Mouse (Mus musculus) neural tube, embryonic 13.5 days (tissue): ENCODE data around the gene Lrmda. TPM values are rescaled to one million over a fixed set of nuclear protein-coding genes. Genes with fewer than 3 reads are reported as not detected.

ENCODE experiments used
- ATAC-seq: fragments of 200-750 bp; cut with Nextera tagmentation; 2 replicates; pipeline ENCODE4 v1.8.0; 2017; ENCODE audit warnings: low read depth, mild to moderate bottlenecking, moderate TSS enrichment, moderate library complexity
- H3K27ac ChIP-seq: fragments of 300-500 bp; sonication (generic); replicated peaks from 2 replicates; pipeline ENCODE4 v1.5.1; 2015; ENCODE audit warnings: moderate library complexity, mild to moderate bottlenecking, inconsistent platforms
- H3K27me3 ChIP-seq: fragments of 300-500 bp; sonication (generic); 2 replicates; pipeline ENCODE4 v1.6.1; 2015; ENCODE audit warnings: mild to moderate bottlenecking, inconsistent platforms
- H3K36me3 ChIP-seq: fragments of 300-500 bp; sonication (generic); 2 replicates; pipeline ENCODE4 v1.6.1; 2015; ENCODE audit warnings: mild to moderate bottlenecking, inconsistent platforms
- H3K4me1 ChIP-seq: fragments of 300-500 bp; sonication (generic); replicated peaks from 2 replicates; pipeline ENCODE4 v1.6.1; 2015; ENCODE audit warnings: inconsistent platforms
- H3K4me2 ChIP-seq: fragments of 300-500 bp; sonication (generic); 2 replicates; pipeline ENCODE4 v1.6.1; 2015; ENCODE audit warnings: inconsistent platforms, mild to moderate bottlenecking, moderate library complexity
- H3K4me3 ChIP-seq: fragments of 300-500 bp; sonication (generic); 2 replicates; pipeline ENCODE4 v1.5.1; 2015; ENCODE audit warnings: mild to moderate bottlenecking, inconsistent platforms
- H3K9ac ChIP-seq: fragments of 300-500 bp; sonication (generic); 2 replicates; pipeline ENCODE4 v1.6.1; 2015; ENCODE audit warnings: moderate library complexity, mild to moderate bottlenecking, inconsistent platforms
- H3K9me3 ChIP-seq: fragments of 300-500 bp; sonication (generic); 2 replicates; pipeline ENCODE4 v1.6.1; 2016; ENCODE audit warnings: inconsistent platforms
- WGBS: fragments of 180-500 bp; shearing (Covaris S2); methylation state at CpG from one replicate; pipeline ENCODE4 v1.1.7; 2015; 5-methylcytosine and 5-hydroxymethylcytosine counted together
- polyA plus RNA-seq: library from polyadenylated mRNA; unstranded; fragments of >200 nt; fragmentation: Nextera tagmentation; extraction: Ambion mirVana; gene quantifications from 2 replicates; pipeline ENCODE4 v1.2.1, GENCODE M21; 2015

Lrmda gene
- polyA plus RNA-seq, 1 experiment from 2014 or later, result not detected

GRCm38 (mm10) chr14:22088604-22089003 is 69.1 kb downstream of the Lrmda start:
- 100% methylated on average over 2 of the region's 2 CpGs for WGBS
- Histone ChIP-seq H3K4me1 (peaks cover 44% of the 10 kb centered on the region), H3K27me3 (no peaks in the 10 kb centered on the region), H3K27ac (no peak overlapping the region), H3K9ac (no peak overlapping the region), H3K9me3 (0 out of 2 replicates have a peak, but pooled peaks cover 2% of the 10 kb centered on the region), H3K4me2 (no peak overlapping the region), H3K36me3 (no peaks in the 10 kb centered on the region), H3K4me3 (no peak overlapping the region)
- no peak for ATAC-seq

GRCm38 (mm10) chr14:22089331-22089730 is 69.8 kb downstream of the Lrmda start:
- Histone ChIP-seq H3K4me1 (peaks cover 45% of the 10 kb centered on the region), H3K9ac (no peak overlapping the region), H3K4me3 (no peak overlapping the region), H3K36me3 (no peaks in the 10 kb centered on the region), H3K27me3 (no peaks in the 10 kb centered on the region), H3K27ac (peak overlapping the region; percentile 14), H3K9me3 (0 out of 2 replicates have a peak, but pooled peaks cover 2% of the 10 kb centered on the region), H3K4me2 (no peak overlapping the region)
- peak; percentile 24; the same call in 1 of the 2 replicates for ATAC-seq
- WGBS, result 68% methylated on average over 7 of the region's 7 CpGs

- H3K4me2 ChIP-seq, result no peak overlapping the region
- no peak overlapping the region for H3K4me3 ChIP-seq
- H3K36me3 ChIP-seq, result no peaks in the 10 kb centered on the region
- H3K27ac ChIP-seq, result peak overlapping the region; percentile 14
- peaks cover 46% of the 10 kb centered on the region for H3K4me1 ChIP-seq
- ATAC-seq, result no peak
- WGBS, result 26% methylated on average over 8 of the region's 8 CpGs
- H3K9ac ChIP-seq, result no peak overlapping the region
- H3K9me3 ChIP-seq, result 0 out of 2 replicates have a peak, but pooled peaks cover 2% of the 10 kb centered on the region
- no peaks in the 10 kb centered on the region for H3K27me3 ChIP-seq
Observed at GRCm38 (mm10) chr14:22089866-22090470, 70.5 kb downstream of the Lrmda start.

- Histone ChIP-seq H3K36me3 (no peaks in the 10 kb centered on the region), H3K9ac (no peak overlapping the region), H3K27ac (peak overlapping the region; percentile 25; the same call in 1 of the 2 replicates), H3K4me2 (no peak overlapping the region), H3K27me3 (no peaks in the 10 kb centered on the region), H3K9me3 (0 out of 2 replicates have a peak, but pooled peaks cover 2% of the 10 kb centered on the region), H3K4me1 (peaks cover 54% of the 10 kb centered on the region), H3K4me3 (no peak overlapping the region)
- 24% methylated on average over 5 of the region's 5 CpGs for WGBS
- no peak for ATAC-seq
Observed at GRCm38 (mm10) chr14:22090778-22091211, 71.3 kb downstream of the Lrmda start.

- Histone ChIP-seq H3K4me2 (no peak overlapping the region), H3K4me3 (no peak overlapping the region), H3K4me1 (peaks cover 54% of the 10 kb centered on the region), H3K27ac (no peak overlapping the region), H3K9me3 (0 out of 2 replicates have a peak, but pooled peaks cover 2% of the 10 kb centered on the region), H3K36me3 (no peaks in the 10 kb centered on the region), H3K9ac (no peak overlapping the region), H3K27me3 (no peaks in the 10 kb centered on the region)
- 60% methylated on average over 4 of the region's 4 CpGs for WGBS
- ATAC-seq, result no peak
Observed at GRCm38 (mm10) chr14:22091306-22091705, 71.8 kb downstream of the Lrmda start.

GRCm38 (mm10) chr14:22093124-22093523 is 73.6 kb downstream of the Lrmda start:
- 0 out of 2 replicates have a peak, but pooled peaks cover 2% of the 10 kb centered on the region for H3K9me3 ChIP-seq
- ATAC-seq, result peak; percentile 71; the same call in 1 of the 2 replicates
- no peak overlapping the region for H3K9ac ChIP-seq
- no peaks in the 10 kb centered on the region for H3K36me3 ChIP-seq
- H3K4me2 ChIP-seq, result no peak overlapping the region
- no peak overlapping the region for H3K4me3 ChIP-seq
- peaks cover 54% of the 10 kb centered on the region for H3K4me1 ChIP-seq
- 11% methylated on average over 8 of the region's 8 CpGs for WGBS
- H3K27me3 ChIP-seq, result no peaks in the 10 kb centered on the region
- no peak overlapping the region for H3K27ac ChIP-seq

GRCm38 (mm10) chr14:22101961-22102805 is 82.7 kb downstream of the Lrmda start:
- Histone ChIP-seq H3K4me3 (no peak overlapping the region), H3K4me1 (no peaks in the 10 kb centered on the region), H3K4me2 (no peak overlapping the region), H3K27me3 (0 out of 2 replicates have a peak, but pooled peaks cover 4% of the 10 kb centered on the region), H3K36me3 (no peaks in the 10 kb centered on the region), H3K9ac (no peak overlapping the region), H3K9me3 (no peaks in the 10 kb centered on the region), H3K27ac (no peak overlapping the region)
- ATAC-seq, result no peak
- 89% methylated on average over 14 of the region's 14 CpGs for WGBS

- Histone ChIP-seq H3K27me3 (0 out of 2 replicates have a peak, but pooled peaks cover 5% of the 10 kb centered on the region), H3K4me2 (no peak overlapping the region), H3K4me3 (no peak overlapping the region), H3K4me1 (no peaks in the 10 kb centered on the region), H3K27ac (no peak overlapping the region), H3K9ac (no peak overlapping the region), H3K9me3 (no peaks in the 10 kb centered on the region), H3K36me3 (no peaks in the 10 kb centered on the region)
- no peak for ATAC-seq
- WGBS, result 34% methylated on average over 4 of the region's 4 CpGs
Observed at GRCm38 (mm10) chr14:22105855-22106254, 86.3 kb downstream of the Lrmda start.

- Histone ChIP-seq H3K9me3 (no peaks in the 10 kb centered on the region), H3K4me3 (no peak overlapping the region), H3K27me3 (0 out of 2 replicates have a peak, but pooled peaks cover 5% of the 10 kb centered on the region), H3K27ac (no peak overlapping the region), H3K36me3 (no peaks in the 10 kb centered on the region), H3K4me2 (no peak overlapping the region), H3K9ac (no peak overlapping the region), H3K4me1 (no peaks in the 10 kb centered on the region)
- ATAC-seq, result no peak
- 84% methylated on average over 3 of the region's 3 CpGs for WGBS
Observed at GRCm38 (mm10) chr14:22106777-22107176, 87.3 kb downstream of the Lrmda start.

GRCm38 (mm10) chr14:22109423-22109822 is 89.9 kb downstream of the Lrmda start:
- Histone ChIP-seq H3K9me3 (no peaks in the 10 kb centered on the region), H3K4me1 (peaks cover 9% of the 10 kb centered on the region), H3K27ac (no peak overlapping the region), H3K36me3 (no peaks in the 10 kb centered on the region), H3K4me2 (no peak overlapping the region), H3K9ac (no peak overlapping the region), H3K4me3 (no peak overlapping the region), H3K27me3 (0 out of 2 replicates have a peak, but pooled peaks cover 5% of the 10 kb centered on the region)
- ATAC-seq, result no peak
- WGBS, result 74% methylated on average over 4 of the region's 4 CpGs

GRCm38 (mm10) chr14:22113463-22114361 is 94.2 kb downstream of the Lrmda start:
- no peaks in the 10 kb centered on the region for H3K36me3 ChIP-seq
- H3K27me3 ChIP-seq, result no peaks in the 10 kb centered on the region
- peaks cover 23% of the 10 kb centered on the region for H3K4me1 ChIP-seq
- H3K4me3 ChIP-seq, result no peak overlapping the region
- no peak overlapping the region for H3K27ac ChIP-seq
- 20% methylated on average over 8 of the region's 8 CpGs for WGBS
- no peaks in the 10 kb centered on the region for H3K9me3 ChIP-seq
- no peak for ATAC-seq
- no peak overlapping the region for H3K4me2 ChIP-seq
- no peak overlapping the region for H3K9ac ChIP-seq
